Mouse (Mus musculus) brain, embryonic 14.5 days (tissue): Measurements from ENCODE around the gene Gm7356. TPM values are rescaled to one million over a fixed set of nuclear protein-coding genes. Genes with fewer than 3 reads are reported as not detected.
"Not testable (repeated sequence)": the region's sequence is repeated elsewhere in the genome, so short reads cannot be mapped to it uniquely, and the experiment has no call there.

ENCODE experiments used
- DNase-seq: peaks from one replicate; pipeline ENCODE4 v3.0.0-alpha.2; 2011; ENCODE audit warnings: low read depth
- CTCF ChIP-seq: fragments of 200-500 bp; IDR thresholded peaks from 2 replicates; pipeline ENCODE4 v1.5.1; 2012; ENCODE audit warnings: inconsistent platforms, mild to moderate bottlenecking, moderate library complexity, borderline replicate concordance; ENCODE audit not compliant: insufficient read depth, insufficient read length; ENCODE audit errors: extremely low read depth
- POLR2A ChIP-seq: fragments of 200-500 bp; IDR thresholded peaks from 2 replicates; pipeline ENCODE4 v1.6.1; 2012; ENCODE audit warnings: mild to moderate bottlenecking, inconsistent platforms, borderline replicate concordance; ENCODE audit not compliant: poor library complexity, insufficient read depth, insufficient read length, severe bottlenecking; ENCODE audit errors: extremely low read depth
- polyA plus RNA-seq: library from polyadenylated mRNA; depleted of rRNA; stranded (reverse); fragments of >200 nt; gene quantifications from 2 replicates; pipeline ENCODE4 v1.2.3, GENCODE M21; 2012; rRNA removed

Gm7356 gene
- not detected in 2 replicates for polyA plus RNA-seq

DNA sequence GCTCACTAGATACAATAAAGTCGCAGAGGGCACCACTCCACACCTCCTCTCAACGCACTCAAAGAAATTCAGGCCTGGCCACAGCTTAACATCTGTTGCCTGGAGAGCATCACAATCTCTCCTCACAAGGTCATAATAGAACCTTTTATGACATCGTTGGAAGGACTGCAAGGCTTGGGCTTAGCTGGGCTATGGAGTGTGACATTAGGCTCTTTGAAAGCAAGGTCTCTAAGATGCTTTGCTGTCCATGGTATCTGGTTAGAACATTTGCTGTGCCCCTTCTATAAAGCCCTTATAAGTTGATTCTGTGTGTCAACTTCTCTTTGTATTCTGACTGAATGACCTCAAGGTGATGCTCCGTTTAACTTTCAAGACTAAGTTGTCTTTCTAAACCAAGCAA is at the start of gene Gm7356:
TSS of gene Gm7356 (minus strand) at position 101 of the 400 bp plus-strand sequence.
- DNase-seq = not testable (repeated sequence)

DNA sequence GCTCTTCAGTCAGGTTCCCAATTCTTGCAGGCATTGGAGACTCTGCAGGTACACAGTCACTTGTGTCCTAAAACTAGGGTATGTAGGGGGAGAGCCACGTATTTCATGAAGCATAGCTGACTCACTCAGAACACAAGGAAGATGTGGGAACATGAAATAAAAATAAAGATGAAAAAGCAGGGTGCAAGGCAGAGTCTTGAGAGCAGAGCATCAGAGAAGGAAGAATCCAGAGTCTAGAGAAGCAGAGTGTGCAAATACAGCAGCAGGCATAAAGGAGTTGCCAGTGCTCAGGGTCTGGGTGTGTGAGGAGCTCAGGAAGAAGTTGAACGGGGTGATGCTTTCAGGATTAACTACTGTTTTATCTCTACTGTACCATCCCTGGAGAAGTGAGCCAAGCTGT is 38.4 kb upstream of the Gm7356 start:
- not testable (repeated sequence) for DNase-seq

DNA sequence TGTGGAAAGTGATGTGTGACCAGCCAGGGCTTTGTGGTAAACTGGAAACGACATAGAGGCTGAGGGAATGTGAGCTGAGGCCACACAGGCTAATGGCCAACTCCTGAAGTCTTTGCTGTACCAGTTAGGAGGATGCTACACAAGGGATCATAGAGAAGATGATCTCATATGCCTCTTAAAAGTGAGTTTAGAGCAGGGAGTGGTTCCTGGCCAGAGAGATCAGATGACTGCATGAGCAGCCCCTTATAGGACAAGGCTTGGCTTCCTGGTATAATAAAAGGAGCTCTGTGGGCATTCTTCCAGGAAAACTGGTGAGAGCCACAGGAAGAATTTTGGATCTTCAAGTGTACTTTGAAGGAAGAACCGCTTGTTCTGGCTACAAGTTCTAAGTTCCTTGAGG is 33.5 kb upstream of the Gm7356 start:
- not testable (repeated sequence) for DNase-seq

DNA sequence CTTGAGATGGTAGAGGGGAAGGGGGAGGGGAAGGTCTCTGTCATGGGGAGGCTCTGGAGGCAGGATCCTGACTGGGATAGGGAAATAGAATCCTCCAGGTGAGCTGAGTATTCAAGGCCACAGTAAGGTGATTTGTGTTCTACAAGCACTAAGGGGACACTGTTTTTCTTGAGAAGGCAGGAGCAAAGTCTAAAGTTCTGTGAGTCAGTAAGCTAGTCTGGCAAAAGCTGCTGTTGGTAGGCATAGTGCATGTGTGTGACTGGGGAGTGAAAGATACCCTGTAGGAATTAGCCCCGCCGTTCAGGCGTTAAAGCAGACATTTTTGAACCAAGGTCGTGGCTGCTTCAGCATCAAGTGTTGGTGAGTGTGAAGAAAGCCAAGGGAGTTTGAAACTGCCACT is 32.6 kb upstream of the Gm7356 start:
- not testable (repeated sequence) for DNase-seq

DNA sequence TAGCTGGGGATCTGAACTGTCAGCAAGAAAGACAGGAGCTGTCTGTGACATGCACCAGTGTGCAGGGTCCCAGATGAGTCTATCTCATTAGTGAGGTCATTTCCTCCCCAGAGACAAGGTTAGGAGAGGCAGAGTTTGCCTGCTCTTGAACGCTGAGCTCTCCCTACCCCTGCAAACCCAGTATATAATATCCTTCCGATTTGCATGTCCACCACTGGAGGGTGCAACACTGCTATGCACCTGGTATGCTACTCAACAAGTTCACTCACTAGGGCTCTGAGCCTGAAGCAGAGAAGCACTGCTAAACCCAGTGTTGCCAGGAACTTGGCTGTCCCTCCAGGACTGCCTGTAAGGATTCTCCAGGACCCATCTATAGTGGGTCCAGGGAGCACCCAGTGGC is 10.1 kb downstream of the Gm7356 start:
- peak; percentile 1 for DNase-seq

DNA sequence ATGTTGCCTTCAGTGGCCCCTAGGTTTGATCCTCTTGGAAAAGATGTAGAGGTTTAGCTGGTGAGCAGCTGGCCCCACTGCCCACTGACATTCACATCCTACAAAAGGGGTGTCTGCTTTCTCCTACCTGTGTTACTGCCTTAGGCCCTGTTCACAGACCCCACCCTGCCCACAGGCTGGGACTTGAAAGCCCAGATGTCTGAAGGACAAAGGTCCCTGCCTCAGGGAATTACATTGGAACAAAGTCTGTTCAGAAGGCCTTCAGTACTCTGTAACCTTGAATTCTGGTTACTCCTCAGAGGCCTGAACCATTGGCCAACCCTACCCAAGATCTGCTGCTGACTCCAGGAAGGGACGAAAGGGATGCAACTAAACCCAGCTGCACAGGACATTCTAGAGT is 15.8 kb downstream of the Gm7356 start:
- DNase-seq = no peak
- TF ChIP-seq CTCF (no peak), POLR2A (no peak)

DNA sequence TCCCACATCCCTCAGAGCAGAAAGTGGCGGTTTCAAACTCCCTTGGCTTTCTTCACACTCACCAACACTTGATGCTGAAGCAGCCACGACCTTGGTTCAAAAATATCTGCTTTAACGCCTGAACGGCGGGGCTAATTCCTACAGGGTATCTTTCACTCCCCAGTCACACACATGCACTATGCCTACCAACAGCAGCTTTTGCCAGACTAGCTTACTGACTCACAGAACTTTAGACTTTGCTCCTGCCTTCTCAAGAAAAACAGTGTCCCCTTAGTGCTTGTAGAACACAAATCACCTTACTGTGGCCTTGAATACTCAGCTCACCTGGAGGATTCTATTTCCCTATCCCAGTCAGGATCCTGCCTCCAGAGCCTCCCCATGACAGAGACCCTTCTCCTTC is 32.7 kb downstream of the Gm7356 start:
- DNase-seq = not testable (repeated sequence)

DNA sequence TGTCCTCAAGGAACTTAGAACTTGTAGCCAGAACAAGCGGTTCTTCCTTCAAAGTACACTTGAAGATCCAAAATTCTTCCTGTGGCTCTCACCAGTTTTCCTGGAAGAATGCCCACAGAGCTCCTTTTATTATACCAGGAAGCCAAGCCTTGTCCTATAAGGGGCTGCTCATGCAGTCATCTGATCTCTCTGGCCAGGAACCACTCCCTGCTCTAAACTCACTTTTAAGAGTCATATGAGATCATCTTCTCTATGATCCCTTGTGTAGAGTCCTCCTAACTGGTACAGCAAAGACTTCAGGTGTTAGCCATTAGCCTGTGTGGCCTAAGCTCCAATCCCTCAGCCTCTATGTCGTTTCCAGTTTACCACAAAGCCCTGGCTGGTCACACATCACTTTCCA is 33.6 kb downstream of the Gm7356 start:
- not testable (repeated sequence) for DNase-seq

DNA sequence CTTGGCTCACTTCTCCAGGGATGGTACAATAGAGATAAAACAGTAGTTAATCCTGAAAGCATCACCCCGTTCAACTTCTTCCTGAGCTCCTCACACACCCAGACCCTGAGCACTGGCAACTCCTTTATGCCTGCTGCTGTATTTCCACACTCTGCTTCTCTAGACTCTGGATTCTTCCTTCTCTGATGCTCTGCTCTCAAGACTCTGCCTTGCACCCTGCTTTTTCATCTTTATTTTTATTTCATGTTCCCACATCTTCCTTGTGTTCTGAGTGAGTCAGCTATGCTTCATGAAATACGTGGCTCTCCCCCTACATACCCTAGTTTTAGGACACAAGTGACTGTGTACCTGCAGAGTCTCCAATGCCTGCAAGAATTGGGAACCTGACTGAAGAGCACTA is 38.5 kb downstream of the Gm7356 start:
- DNase-seq = not testable (repeated sequence)

DNA sequence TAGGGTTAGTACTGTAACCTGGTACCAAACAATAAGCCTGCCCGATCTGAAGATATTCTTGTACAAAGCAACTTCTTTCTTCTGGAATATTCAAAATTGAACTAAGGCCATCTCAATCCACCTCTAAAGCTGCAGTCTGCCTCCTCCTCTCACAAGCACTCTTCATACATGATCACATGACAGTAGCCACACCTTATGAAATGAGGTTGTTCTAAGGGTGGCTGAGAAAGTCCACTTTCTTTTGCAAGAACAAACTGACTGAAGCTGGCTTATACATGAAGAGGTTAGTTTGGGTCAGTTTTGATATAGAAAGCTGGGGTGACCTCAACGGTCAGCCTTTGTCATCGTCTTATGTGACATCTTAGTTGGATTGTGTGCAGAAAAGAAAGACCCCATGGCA is 41.3 kb downstream of the Gm7356 start:
- DNase-seq = not testable (repeated sequence)

DNA sequence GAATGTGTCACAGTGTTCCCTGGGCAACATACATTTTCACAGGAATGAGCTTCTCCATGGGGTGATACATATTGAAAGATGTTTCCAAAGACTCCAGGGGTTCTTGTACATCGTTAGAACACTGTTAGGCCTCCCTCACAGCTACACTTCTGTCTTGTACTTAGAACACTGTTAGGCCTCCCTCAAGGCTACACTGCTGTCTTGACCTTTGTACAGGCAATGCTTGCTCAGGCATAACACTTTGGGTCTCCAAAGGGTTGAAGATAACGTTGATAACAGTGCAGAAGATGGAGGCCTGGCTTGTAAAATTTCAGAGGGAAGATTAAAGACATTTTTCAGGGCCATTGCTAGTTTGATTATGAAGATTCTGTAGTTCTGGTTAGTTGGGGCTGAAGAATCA is 45.4 kb downstream of the Gm7356 start:
- DNase-seq = not testable (repeated sequence)

DNA sequence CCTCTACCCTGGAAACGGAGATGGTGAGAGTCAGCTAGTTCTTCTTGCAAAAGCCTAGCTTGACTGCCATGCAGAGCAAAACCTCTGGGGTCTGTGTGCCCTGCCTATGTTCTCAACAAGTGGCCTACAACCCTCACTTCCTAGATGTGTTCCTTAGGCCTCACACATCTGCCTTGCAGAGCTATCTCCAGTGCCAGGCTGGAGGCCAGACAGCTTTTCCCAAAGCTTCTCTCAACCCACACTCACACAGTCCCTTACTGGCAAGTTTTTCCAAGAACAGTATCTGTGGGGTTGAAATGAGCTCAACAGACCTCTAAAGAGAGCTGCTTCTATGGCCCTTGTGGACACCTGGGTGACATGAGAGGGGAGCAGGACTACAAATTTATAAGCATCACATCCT is 51.9 kb downstream of the Gm7356 start:
- DNase-seq = not testable (repeated sequence)

Other genes with a start within 250 kb of the Gm7356 start
- gene Afdn, start 243.2 kb downstream of the Gm7356 start, polyA plus RNA-seq = 103 and 138 TPM in 2 replicates
- gene Tcte2, start 241.9 kb downstream of the Gm7356 start, polyA plus RNA-seq = 15.3 and 18.4 TPM in 2 replicates
- 0.04 TPM in 1 of 2 replicates, not detected in the other for gene Gm7168, start 55.3 kb downstream of the Gm7356 start, polyA plus RNA-seq
- gene Gm7358, start 55.8 kb upstream of the Gm7356 start, polyA plus RNA-seq = not detected in 2 replicates
- gene Dact2, start 200.6 kb upstream of the Gm7356 start, polyA plus RNA-seq = 2.1 and 2.5 TPM in 2 replicates